Mouse (Mus musculus): ENCODE measurements at regions not wholly inside any gene's neighbourhood (a gene's known extent, or its start where the extent isn't known, plus 50 kb on each side); places are given as distances from the start of the nearest gene placed in this dataset.
A peak's percentile ranks its signal among the peaks of the same experiment; 100 is the strongest.
"Not testable (repeated sequence)": the region's sequence is repeated elsewhere in the genome, so short reads cannot be mapped to it uniquely, and the experiment has no call there.

DNA sequence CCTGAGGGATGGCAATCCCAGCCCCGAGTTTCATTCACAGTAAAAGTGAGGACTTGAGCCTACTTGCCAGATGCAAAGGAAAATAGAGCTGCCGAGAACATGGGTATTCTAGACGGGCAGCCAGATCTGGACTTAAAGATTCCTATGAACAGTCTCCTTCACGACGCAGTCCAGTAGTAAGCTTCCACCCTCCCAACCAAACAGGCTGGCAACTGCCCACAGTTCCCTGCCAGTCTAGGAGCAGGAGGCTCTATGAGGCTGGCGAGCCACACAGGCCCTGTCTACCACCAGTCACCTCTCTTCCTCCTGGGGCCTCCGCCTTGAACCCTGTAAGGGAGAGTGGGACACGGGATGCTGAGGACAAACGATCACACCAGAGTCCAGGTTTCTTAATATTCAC lies 153.5 kb upstream of the Snrpn start:
- 93% methylated on average over 9 of the region's 9 CpGs for WGBS
- no peaks in the 10 kb centered on the region for H3K36me3 ChIP-seq (ENCODE audit: control insufficient read depth, insufficient read depth, low read length)
- ATAC-seq (ENCODE audit: insufficient number of reproducible peaks, low FRiP score, low TSS enrichment, low read depth) (no peak), DNase-seq (ENCODE audit: low spot score) (no peak)
- H3K27ac ChIP-seq (replicated peaks; ENCODE audit: low read depth, low read length) = no peak overlapping the region
- no peaks in the 10 kb centered on the region for H3K9me3 ChIP-seq (ENCODE audit: control insufficient read depth, low read length)
- H3K4me3 ChIP-seq (ENCODE audit: low read depth, low read length) = no peak overlapping the region
- no peak overlapping the region for H3K4me2 ChIP-seq (ENCODE audit: low read depth, severe bottlenecking)
- H3K9ac ChIP-seq (ENCODE audit: low read length) = no peak overlapping the region
- H3K27me3 ChIP-seq (ENCODE audit: control insufficient read depth, insufficient read depth, low read length) = no peaks in the 10 kb centered on the region
- no peaks in the 10 kb centered on the region for H3K4me1 ChIP-seq (ENCODE audit: control insufficient read depth, insufficient read depth, low read length)

DNA sequence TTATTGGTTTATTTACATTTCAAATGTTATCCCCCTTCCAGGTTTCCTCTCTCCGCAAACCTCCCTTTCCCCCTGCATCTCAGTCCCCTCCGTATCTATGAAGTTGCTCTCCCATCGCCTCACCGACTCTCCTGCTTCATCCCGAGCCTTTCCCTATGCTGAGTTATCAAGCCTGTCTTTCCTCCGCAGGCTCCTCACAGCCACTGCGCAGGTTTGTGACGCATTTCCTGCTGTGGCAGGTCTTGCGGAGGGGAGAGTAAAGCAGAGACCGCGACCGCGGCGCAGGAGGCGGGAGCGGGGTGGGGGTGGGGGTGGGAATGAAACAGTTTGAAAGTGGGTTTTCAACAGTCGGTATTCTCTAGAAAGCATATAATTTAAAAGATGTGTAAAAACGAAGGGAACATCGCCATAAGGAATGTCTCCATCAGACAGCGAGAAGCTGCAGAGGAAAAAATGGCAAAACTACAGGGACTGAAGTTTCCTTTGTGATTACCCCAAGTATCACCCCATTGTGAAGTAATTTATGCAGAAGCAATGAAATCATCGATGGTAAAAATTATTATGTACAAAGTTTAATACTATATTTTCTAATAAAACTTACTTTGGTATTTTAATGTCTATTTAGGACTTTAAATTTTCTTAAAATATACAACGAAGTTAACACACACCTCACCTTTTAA lies 104.3 kb upstream of the Snrpn start:
- H3K4me2 ChIP-seq (ENCODE audit: low read depth, severe bottlenecking); H3K9ac ChIP-seq (ENCODE audit: low read length); H3K36me3 ChIP-seq (ENCODE audit: control insufficient read depth, insufficient read depth, low read length); H3K27me3 ChIP-seq (ENCODE audit: control insufficient read depth, insufficient read depth, low read length); H3K4me1 ChIP-seq (ENCODE audit: control insufficient read depth, insufficient read depth, low read length); H3K9me3 ChIP-seq (ENCODE audit: control insufficient read depth, low read length); H3K27ac ChIP-seq (replicated peaks; ENCODE audit: low read depth, low read length): not testable (repeated sequence)
- ATAC-seq (ENCODE audit: insufficient number of reproducible peaks, low FRiP score, low TSS enrichment, low read depth) = peak; percentile 92
- peak overlapping the region; percentile 20; the same call in 1 of the 2 replicates for H3K4me3 ChIP-seq (ENCODE audit: low read depth, low read length)
- peak; percentile 67 for DNase-seq (ENCODE audit: low spot score)
- WGBS = 13% methylated on average over 22 of the region's 22 CpGs

DNA sequence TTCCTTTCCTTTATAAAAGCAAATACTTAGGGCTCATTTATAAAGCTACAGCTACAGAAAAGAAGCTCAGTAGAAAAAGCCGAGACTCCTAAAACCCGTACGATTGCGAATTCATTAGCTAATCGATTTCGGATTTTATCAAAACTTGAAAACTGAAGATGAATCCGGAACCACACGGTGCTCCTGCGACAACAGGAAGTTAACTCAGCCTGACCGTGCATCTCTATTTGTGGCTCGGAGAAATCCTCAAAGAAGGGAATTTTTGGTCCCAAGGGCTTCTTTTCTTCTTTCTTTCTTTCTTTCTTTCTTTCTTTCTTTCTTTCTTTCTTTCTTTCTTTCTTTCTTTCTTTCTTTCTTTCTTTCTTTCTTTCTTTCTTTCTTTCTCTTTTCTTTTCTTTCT lies 103.7 kb upstream of the Snrpn start:
- ATAC-seq (ENCODE audit: insufficient number of reproducible peaks, low FRiP score, low TSS enrichment, low read depth); H3K27ac ChIP-seq (replicated peaks; ENCODE audit: low read depth, low read length); H3K27me3 ChIP-seq (ENCODE audit: control insufficient read depth, insufficient read depth, low read length); H3K36me3 ChIP-seq (ENCODE audit: control insufficient read depth, insufficient read depth, low read length); H3K4me1 ChIP-seq (ENCODE audit: control insufficient read depth, insufficient read depth, low read length); H3K9me3 ChIP-seq (ENCODE audit: control insufficient read depth, low read length): not testable (repeated sequence)
- Histone ChIP-seq H3K4me3 (ENCODE audit: low read depth, low read length) (peak overlapping the region; percentile 28), H3K4me2 (ENCODE audit: low read depth, severe bottlenecking) (peak overlapping the region; percentile 25; the same call in 1 of the 2 replicates), H3K9ac (ENCODE audit: low read length) (peak overlapping the region; percentile 34; the same call in 1 of the 2 replicates)
- DNase-seq (ENCODE audit: low spot score) = peak; percentile 38
- WGBS = 35% methylated on average over 11 of the region's 11 CpGs

DNA sequence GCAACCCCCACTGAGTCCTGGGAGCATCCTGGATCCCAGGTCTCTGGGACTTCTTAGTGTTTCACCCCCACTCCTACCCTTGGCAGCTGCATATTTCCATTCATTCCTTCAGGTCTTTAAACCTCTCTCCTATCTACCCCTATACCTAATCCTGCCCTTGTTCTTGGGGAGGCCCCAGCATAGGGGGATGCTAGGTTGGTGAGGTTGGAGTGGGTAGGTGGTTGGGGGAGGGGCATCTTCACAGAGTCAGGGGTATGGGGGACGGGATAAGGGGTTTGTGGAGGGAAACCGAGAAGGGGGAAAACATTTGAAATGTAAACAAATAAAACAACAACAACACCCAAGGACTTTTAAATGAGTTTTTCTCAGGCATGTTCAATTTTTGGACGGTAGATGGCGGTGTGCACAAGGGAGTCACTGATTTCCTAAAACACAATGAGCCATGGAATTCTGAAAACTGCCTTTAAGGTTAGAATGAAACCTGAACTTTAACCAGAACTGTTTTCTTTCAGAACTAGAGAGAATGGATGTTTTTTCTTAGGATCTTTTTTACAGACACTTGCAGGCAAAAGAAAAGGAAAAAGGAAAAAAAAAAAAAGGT lies 98.7 kb upstream of the Snrpn start:
- not testable (repeated sequence) for H3K4me2 ChIP-seq (ENCODE audit: low read depth, severe bottlenecking); H3K27ac ChIP-seq (replicated peaks; ENCODE audit: low read depth, low read length); H3K36me3 ChIP-seq (ENCODE audit: control insufficient read depth, insufficient read depth, low read length); H3K9me3 ChIP-seq (ENCODE audit: control insufficient read depth, low read length); H3K4me1 ChIP-seq (ENCODE audit: control insufficient read depth, insufficient read depth, low read length); ATAC-seq (ENCODE audit: insufficient number of reproducible peaks, low FRiP score, low TSS enrichment, low read depth); H3K9ac ChIP-seq (ENCODE audit: low read length); H3K27me3 ChIP-seq (ENCODE audit: control insufficient read depth, insufficient read depth, low read length); H3K4me3 ChIP-seq (ENCODE audit: low read depth, low read length)
- peak; percentile 20 for DNase-seq (ENCODE audit: low spot score)
- 8% methylated on average over 4 of the region's 4 CpGs for WGBS

DNA sequence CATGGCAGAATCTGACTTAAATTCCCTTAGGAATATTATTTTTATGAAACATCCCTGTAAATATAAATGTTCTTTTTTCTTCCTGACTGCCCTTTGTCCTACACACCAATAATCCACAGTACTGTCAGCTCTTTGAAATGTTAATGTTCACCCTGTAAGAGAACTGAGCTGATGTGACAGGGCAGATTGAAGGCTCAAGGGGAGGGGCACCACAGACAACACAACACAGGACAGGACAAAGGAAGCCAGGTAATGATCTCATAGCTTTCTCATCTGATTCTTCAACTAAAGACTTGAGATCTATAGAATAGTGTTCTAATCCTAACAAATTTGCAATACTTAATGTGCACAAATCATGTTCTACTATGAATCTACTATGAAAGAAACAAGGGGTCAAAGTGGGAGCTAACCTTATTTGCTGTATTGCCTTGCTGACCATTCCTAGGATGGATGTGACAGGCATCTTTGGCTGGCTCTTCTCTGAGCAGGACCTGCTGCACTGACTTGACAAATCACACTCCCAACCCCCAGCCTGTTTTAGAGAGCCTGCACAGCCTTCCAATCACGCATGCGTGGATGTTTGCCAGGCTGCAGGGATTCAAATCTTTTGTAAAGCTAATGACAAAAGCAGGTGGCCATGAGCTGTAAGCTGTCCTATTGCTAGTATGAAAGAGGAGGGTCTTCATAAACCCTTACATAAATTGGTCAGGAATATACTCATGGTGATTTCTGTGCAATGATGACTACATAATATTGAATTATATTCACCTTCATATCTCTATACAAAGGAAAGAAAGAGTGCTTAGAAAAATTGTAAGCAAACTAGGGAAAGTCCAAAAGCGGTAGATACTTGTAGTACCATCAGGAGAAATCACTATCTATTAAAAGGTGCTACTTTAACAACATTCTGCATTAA lies 76.6 kb upstream of the Snrpn start:
- not testable (repeated sequence) for H3K9ac ChIP-seq (ENCODE audit: low read length); H3K9me3 ChIP-seq (ENCODE audit: control insufficient read depth, low read length); H3K27ac ChIP-seq (replicated peaks; ENCODE audit: low read depth, low read length); DNase-seq (ENCODE audit: low spot score); ATAC-seq (ENCODE audit: insufficient number of reproducible peaks, low FRiP score, low TSS enrichment, low read depth); H3K4me3 ChIP-seq (ENCODE audit: low read depth, low read length); H3K4me1 ChIP-seq (ENCODE audit: control insufficient read depth, insufficient read depth, low read length); H3K4me2 ChIP-seq (ENCODE audit: low read depth, severe bottlenecking); H3K27me3 ChIP-seq (ENCODE audit: control insufficient read depth, insufficient read depth, low read length); H3K36me3 ChIP-seq (ENCODE audit: control insufficient read depth, insufficient read depth, low read length)
- WGBS = 63% methylated on average over 3 of the region's 3 CpGs
